Mouse (Mus musculus) limb, embryonic 13.5 days (tissue): ENCODE results near the gene Nek7. TPM values are rescaled to one million over a fixed set of nuclear protein-coding genes. Genes with fewer than 3 reads are reported as not detected.
A peak's percentile ranks its signal among the peaks of the same experiment; 100 is the strongest.

Experiments used
- ATAC-seq: fragments of 200-750 bp; cut with Nextera tagmentation; 2 replicates; pipeline ENCODE4 v1.8.0; 2017; ENCODE audit warnings: low read depth, moderate number of reproducible peaks, moderate TSS enrichment; ENCODE audit not compliant: low FRiP score
- H3K27ac ChIP-seq: fragments of 300-500 bp; sonication (generic); 2 replicates; pipeline ENCODE4 v1.5.1; 2015; ENCODE audit warnings: inconsistent platforms, mild to moderate bottlenecking, moderate library complexity
- H3K27me3 ChIP-seq: fragments of 300-500 bp; sonication (generic); 2 replicates; pipeline ENCODE4 v1.6.1; 2015; ENCODE audit warnings: mild to moderate bottlenecking, inconsistent platforms
- H3K36me3 ChIP-seq: fragments of 300-500 bp; sonication (generic); 2 replicates; pipeline ENCODE4 v1.6.1; 2015; ENCODE audit warnings: inconsistent platforms, mild to moderate bottlenecking, moderate library complexity
- H3K4me1 ChIP-seq: fragments of 300-500 bp; sonication (generic); 2 replicates; pipeline ENCODE4 v1.6.1; 2015; ENCODE audit warnings: inconsistent platforms
- H3K4me2 ChIP-seq: fragments of 300-500 bp; sonication (generic); replicated peaks from 2 replicates; pipeline ENCODE4 v1.6.1; 2015; ENCODE audit warnings: inconsistent platforms, mild to moderate bottlenecking, moderate library complexity
- H3K4me3 ChIP-seq: fragments of 300-500 bp; sonication (generic); 2 replicates; pipeline ENCODE4 v1.5.1; 2015; ENCODE audit warnings: moderate library complexity, mild to moderate bottlenecking, inconsistent platforms
- H3K9ac ChIP-seq: fragments of 300-500 bp; sonication (generic); 2 replicates; pipeline ENCODE4 v1.6.1; 2015; ENCODE audit warnings: mild to moderate bottlenecking, inconsistent platforms
- H3K9me3 ChIP-seq: fragments of 300-500 bp; sonication (generic); 2 replicates; pipeline ENCODE4 v1.6.1; 2016; ENCODE audit warnings: inconsistent platforms
- WGBS: fragments of 180-500 bp; shearing (Covaris S2); methylation state at CpG from one replicate; pipeline ENCODE4 v1.1.7; 2015; 5-methylcytosine and 5-hydroxymethylcytosine counted together
- polyA plus RNA-seq: library from polyadenylated mRNA; unstranded; fragments of >200 nt; fragmentation: Nextera tagmentation; extraction: Ambion mirVana; gene quantifications from 2 replicates; pipeline ENCODE4 v1.2.1, GENCODE M21; 2015

Gene Nek7
- polyA plus RNA-seq, 1 experiment from 2014 or later = 37.0 TPM

DNA sequence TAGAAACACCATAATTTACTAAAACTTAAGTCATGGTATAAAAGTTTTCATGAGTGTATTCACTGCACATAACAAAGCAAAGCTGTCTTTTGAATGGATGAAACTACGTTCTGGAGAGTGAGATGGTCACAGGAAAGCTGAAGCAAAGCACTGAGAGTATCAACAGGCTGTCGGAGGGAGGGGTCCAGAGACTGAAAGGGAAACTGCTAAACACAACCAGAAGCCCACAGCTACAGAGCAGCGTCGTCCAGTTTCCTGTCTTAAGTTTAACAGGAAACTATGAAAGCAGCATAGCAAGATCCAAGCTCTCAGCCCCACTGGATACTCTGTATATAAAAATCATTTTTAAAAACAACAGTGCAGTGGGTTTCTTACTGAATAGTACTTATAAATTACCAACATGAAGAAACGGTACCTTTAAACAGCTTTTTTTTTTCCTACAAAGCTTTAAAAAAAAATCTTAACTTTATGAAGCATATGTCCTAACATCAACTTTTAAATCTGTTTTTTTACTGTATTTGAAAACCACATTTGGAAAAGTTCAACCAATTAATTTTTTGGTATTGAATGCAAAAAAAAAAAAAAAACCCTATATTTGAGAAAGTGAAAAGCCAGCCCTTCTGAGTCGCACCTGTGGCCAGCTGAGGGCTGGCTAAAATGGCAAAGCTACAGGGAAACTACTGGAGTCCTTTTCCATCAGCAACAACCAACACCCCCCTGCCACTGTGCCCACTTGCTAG, 102.4 kb downstream of the Nek7 start:
- Histone ChIP-seq H3K4me1 (peaks cover 21% of the 10 kb centered on the region), H3K4me3 (no peak overlapping the region), H3K4me2 (peak overlapping the region; percentile 15; the same call in 1 of the 2 replicates), H3K9me3 (no peaks in the 10 kb centered on the region), H3K9ac (no peak overlapping the region), H3K36me3 (no peaks in the 10 kb centered on the region), H3K27me3 (no peaks in the 10 kb centered on the region), H3K27ac (no peak overlapping the region)
- no peak; the same call in 1 of the 2 replicates for ATAC-seq
- WGBS = 25% methylated on average over 6 of the region's 6 CpGs

DNA sequence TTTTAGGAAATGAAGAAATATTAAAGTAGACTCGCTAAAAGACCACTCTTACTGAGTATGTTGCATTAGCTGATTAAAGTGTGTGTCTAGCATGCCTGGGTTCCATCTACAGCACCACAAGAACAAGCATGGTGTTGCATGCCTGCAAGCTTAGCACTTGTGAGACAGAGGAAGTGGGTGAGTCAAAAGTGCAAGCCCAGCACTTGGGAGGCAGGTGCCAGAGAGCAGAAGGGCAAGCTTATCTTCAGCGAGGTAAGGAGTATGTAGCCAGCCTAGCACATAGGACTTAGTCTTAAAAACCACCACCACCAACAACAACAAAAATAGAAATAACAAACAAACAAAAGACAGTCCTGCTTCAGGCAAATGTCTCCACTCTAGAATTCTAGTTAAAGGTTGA, 103.0 kb downstream of the Nek7 start:
- 59% methylated on average over 2 of the region's 2 CpGs for WGBS
- H3K4me2 ChIP-seq = peak overlapping the region; percentile 15; the same call in 1 of the 2 replicates
- H3K4me3 ChIP-seq = no peak overlapping the region
- no peak for ATAC-seq
- no peak overlapping the region for H3K9ac ChIP-seq
- H3K27ac ChIP-seq = no peak overlapping the region
- no peaks in the 10 kb centered on the region for H3K27me3 ChIP-seq
- no peaks in the 10 kb centered on the region for H3K36me3 ChIP-seq
- peaks cover 21% of the 10 kb centered on the region for H3K4me1 ChIP-seq
- H3K9me3 ChIP-seq = no peaks in the 10 kb centered on the region

DNA sequence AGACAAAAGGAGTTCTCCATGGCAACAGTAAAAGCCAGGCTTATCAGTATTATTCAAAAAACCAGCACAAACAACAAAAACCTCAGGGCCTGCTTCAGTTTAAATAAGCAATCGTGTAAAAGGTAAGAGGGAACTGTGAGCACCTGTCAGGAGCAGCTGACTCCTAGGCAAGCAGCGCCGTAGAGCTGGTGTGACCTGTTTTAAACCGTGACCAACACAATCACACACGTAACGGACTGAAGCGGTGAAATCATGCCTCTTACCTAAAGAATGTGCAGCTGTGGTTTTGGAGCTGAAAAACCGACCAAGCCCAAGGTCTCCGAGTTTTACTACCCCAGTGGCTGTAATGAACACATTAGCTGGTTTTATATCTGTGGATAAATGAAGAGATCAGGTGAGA, 104.6 kb downstream of the Nek7 start:
- Histone ChIP-seq H3K4me2 (no peak overlapping the region), H3K27ac (no peak overlapping the region), H3K36me3 (no peaks in the 10 kb centered on the region), H3K4me1 (peaks cover 25% of the 10 kb centered on the region), H3K4me3 (no peak overlapping the region), H3K27me3 (no peaks in the 10 kb centered on the region), H3K9ac (no peak overlapping the region), H3K9me3 (no peaks in the 10 kb centered on the region)
- ATAC-seq = 0 out of 2 replicates have a peak, but pooled peaks have one; percentile 35
- WGBS = 42% methylated on average over 9 of the region's 9 CpGs

DNA sequence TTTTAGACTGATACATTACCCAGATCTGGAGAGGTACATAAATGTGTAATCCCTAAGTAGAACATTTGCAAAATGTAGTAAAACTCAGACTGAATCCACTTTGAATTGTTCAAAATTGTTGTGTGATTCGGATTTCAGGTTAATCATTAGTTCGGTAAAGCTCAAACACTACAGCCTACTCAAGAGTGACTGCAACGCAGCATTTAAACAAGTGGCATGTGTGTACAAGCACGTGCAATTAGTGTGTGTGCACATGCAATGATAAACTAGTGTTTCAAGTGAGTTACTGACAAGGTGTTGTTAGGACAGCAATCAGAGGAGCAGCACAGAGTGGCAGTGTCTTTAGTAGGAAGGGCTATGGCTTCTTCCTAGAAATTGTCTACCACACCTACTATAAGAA, 106.0 kb downstream of the Nek7 start:
- H3K27me3 ChIP-seq = no peaks in the 10 kb centered on the region
- no peaks in the 10 kb centered on the region for H3K9me3 ChIP-seq
- 69% methylated on average over 4 of the region's 4 CpGs for WGBS
- no peak for ATAC-seq
- H3K27ac ChIP-seq = no peak overlapping the region
- H3K4me1 ChIP-seq = peaks cover 22% of the 10 kb centered on the region
- H3K9ac ChIP-seq = no peak overlapping the region
- no peaks in the 10 kb centered on the region for H3K36me3 ChIP-seq
- H3K4me3 ChIP-seq = no peak overlapping the region
- H3K4me2 ChIP-seq = no peak overlapping the region

DNA sequence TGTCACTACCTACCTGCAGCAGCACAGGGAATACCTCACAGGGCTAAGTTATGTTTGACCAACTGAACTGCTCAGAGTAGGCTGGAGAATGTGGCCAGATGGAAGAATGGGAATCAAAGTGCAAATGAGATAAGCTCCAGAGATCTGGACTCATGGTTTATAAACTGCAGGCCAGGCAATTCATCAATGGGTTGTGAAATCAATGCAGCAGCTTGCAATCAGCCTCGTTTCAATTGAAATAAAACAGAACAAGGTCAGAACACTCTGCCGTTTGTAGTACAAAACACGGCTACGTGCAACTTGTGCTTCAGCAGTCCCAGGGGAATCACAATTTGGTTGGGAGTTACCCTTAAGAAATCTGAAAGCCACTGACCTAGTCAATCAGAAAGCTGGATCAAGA, 109.4 kb downstream of the Nek7 start:
- no peaks in the 10 kb centered on the region for H3K36me3 ChIP-seq
- H3K9ac ChIP-seq = no peak overlapping the region
- no peak overlapping the region for H3K27ac ChIP-seq
- no peaks in the 10 kb centered on the region for H3K27me3 ChIP-seq
- H3K9me3 ChIP-seq = no peaks in the 10 kb centered on the region
- H3K4me2 ChIP-seq = no peak overlapping the region
- ATAC-seq = no peak
- H3K4me3 ChIP-seq = no peak overlapping the region
- H3K4me1 ChIP-seq = peaks cover 22% of the 10 kb centered on the region
- WGBS = 45% methylated on average over 4 of the region's 4 CpGs

DNA sequence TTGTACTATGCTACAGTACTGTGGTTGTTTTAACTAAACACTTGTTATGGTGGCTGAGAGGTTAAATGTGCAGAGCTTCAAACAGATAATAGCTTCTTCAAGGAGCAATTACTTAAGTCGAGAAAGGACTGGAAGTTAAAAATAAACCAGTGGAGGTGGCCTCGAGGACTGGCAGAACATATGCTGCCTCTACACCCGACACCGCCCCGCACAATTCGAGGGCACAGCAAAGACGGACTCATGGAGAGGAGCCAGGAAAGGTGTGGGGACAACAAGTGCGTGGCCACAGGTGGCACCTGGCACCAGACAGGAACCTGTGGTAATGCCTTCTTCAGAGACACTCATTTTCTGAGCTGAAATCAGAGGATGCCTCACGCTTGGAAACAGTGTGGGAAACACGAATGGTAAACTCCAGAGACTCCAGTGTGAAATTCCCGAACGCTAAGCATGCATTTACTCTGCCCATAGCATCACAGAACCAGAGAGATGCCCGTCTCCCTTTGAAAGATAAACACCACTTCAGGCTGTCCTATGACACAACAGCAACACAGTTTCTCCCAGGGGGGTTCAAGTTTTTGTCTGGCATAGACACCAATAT, 112.4 kb downstream of the Nek7 start:
- ATAC-seq = no peak
- no peaks in the 10 kb centered on the region for H3K27me3 ChIP-seq
- 68% methylated on average over 13 of the region's 13 CpGs for WGBS
- no peak overlapping the region for H3K9ac ChIP-seq
- no peaks in the 10 kb centered on the region for H3K9me3 ChIP-seq
- H3K4me3 ChIP-seq = no peak overlapping the region
- peaks cover 34% of the 10 kb centered on the region for H3K4me1 ChIP-seq
- H3K27ac ChIP-seq = no peak overlapping the region
- no peak overlapping the region for H3K4me2 ChIP-seq
- no peaks in the 10 kb centered on the region for H3K36me3 ChIP-seq

DNA sequence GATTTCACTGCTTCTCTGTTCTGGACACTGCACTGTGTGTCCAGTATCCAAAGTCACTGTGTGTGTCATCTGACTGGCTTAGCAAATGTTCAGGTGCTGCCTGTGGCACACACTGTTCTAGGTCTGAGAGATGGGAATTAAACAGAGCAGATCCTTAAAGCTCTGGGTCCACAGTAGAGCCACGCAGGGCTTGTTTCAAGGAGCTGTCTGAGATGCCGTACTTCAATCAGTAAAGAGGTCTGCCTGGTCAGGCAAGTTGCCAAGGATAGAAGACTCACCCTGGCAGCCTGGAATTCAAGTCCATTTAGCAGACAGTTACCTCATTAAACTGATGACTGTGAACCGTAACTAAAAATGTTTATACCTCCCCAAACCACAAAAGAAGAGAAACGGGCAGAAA, 112.9 kb downstream of the Nek7 start:
- H3K27me3 ChIP-seq = no peaks in the 10 kb centered on the region
- no peak overlapping the region for H3K27ac ChIP-seq
- no peak overlapping the region for H3K4me3 ChIP-seq
- WGBS = 22% methylated on average over 4 of the region's 4 CpGs
- peaks cover 34% of the 10 kb centered on the region for H3K4me1 ChIP-seq
- ATAC-seq = no peak
- no peaks in the 10 kb centered on the region for H3K36me3 ChIP-seq
- no peak overlapping the region for H3K9ac ChIP-seq
- no peak overlapping the region for H3K4me2 ChIP-seq
- no peaks in the 10 kb centered on the region for H3K9me3 ChIP-seq

DNA sequence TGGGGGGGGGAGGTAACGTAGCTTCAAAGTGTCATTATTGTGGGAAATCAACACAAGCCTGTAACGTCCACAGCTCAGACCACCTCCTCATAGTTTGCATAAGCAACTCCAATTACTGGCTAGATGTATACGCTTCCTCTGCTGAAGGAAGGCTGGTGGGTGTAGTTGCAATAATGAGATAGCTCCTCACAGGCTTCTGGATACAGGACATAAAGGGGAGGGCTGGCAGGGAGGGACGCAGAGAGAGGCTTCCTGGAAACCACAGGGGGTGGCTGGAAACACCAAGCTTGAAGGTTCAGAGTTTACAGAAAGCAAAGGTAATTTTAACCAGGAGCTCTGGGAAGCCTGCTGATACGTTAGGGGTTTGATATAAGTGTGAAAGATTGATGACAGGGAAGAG, 115.7 kb downstream of the Nek7 start:
- Histone ChIP-seq H3K9me3 (no peaks in the 10 kb centered on the region), H3K27me3 (no peaks in the 10 kb centered on the region), H3K36me3 (no peaks in the 10 kb centered on the region), H3K9ac (no peak overlapping the region), H3K4me1 (peaks cover 26% of the 10 kb centered on the region), H3K4me3 (no peak overlapping the region), H3K27ac (no peak overlapping the region), H3K4me2 (no peak overlapping the region)
- 25% methylated on average over 5 of the region's 5 CpGs for WGBS
- no peak for ATAC-seq

DNA sequence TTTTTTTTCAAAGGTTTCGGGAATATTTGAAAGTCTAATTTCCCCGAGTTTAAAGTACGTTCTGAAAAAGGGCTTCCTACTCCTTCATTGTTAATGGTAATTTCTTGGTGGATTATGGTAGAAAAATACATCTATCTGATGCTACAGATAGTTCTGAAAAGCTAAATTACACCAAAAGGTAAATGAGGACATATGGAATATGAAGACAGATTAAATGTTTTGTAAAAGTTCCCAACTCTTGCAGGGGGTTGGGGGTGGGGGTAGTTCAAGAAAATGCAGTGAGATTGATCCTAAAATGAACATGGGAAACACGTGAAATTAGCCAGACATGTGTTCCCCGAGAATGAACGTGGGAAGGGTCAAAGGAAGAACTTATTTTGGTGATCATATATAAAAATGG, 119.2 kb downstream of the Nek7 start:
- Histone ChIP-seq H3K36me3 (no peaks in the 10 kb centered on the region), H3K4me3 (no peak overlapping the region), H3K4me1 (peaks cover 12% of the 10 kb centered on the region), H3K4me2 (no peak overlapping the region), H3K27me3 (no peaks in the 10 kb centered on the region), H3K9ac (no peak overlapping the region), H3K27ac (no peak overlapping the region), H3K9me3 (no peaks in the 10 kb centered on the region)
- WGBS = 62% methylated on average over 6 of the region's 6 CpGs
- no peak for ATAC-seq

DNA sequence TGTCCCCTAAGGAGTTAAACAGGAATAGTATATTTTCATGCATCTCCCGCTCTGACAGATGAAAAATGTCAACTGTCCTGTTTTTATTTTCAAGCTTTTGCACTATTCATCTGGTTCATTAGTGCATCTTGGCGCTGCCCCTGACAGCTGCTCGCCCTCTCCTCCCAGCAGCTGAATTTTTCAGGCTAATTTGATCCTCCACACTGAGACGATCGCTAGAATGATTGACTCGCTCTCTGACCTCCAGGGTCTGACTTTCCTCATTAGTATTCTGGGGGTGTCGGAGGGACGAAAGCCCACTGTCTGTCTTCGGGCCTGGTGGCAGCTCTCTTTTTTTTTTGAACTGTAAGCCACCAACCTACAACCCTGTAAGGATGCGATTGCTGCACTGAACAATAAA, 119.8 kb downstream of the Nek7 start:
- WGBS = 21% methylated on average over 10 of the region's 10 CpGs
- ATAC-seq = no peak
- no peak overlapping the region for H3K4me2 ChIP-seq

DNA sequence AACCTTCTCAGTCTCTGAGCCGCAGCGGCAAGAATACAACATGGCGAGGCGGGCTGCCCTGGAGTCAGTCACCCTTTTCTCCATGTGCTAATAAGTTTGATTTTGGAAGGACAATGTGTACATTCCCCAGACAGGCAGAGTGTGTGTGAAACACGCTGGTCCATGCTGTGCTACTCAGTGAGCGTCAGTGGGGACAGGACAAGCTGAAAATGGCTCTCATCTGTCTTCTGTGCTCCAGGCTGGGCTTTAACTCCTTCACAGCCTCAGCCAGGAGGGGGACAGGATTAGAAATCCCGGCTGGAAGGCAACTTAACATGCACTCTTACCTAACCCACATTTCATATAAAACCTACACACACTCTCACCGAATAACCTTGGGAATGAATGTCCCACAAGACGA, 120.5 kb downstream of the Nek7 start:
- H3K4me1 ChIP-seq = peaks cover 6% of the 10 kb centered on the region
- H3K27ac ChIP-seq = no peak overlapping the region
- no peaks in the 10 kb centered on the region for H3K9me3 ChIP-seq
- 53% methylated on average over 9 of the region's 9 CpGs for WGBS
- no peak overlapping the region for H3K4me3 ChIP-seq
- peak; percentile 64; the same call in 1 of the 2 replicates for ATAC-seq
- H3K9ac ChIP-seq = no peak overlapping the region
- H3K4me2 ChIP-seq = no peak overlapping the region
- no peaks in the 10 kb centered on the region for H3K27me3 ChIP-seq
- no peaks in the 10 kb centered on the region for H3K36me3 ChIP-seq

More for the DNA sequence above, 119.8 kb downstream of the Nek7 start:
- Histone ChIP-seq H3K4me3 (no peak overlapping the region), H3K27ac (no peak overlapping the region), H3K27me3 (no peaks in the 10 kb centered on the region), H3K4me1 (peaks cover 12% of the 10 kb centered on the region), H3K36me3 (no peaks in the 10 kb centered on the region), H3K9me3 (no peaks in the 10 kb centered on the region), H3K9ac (no peak overlapping the region)

DNA sequence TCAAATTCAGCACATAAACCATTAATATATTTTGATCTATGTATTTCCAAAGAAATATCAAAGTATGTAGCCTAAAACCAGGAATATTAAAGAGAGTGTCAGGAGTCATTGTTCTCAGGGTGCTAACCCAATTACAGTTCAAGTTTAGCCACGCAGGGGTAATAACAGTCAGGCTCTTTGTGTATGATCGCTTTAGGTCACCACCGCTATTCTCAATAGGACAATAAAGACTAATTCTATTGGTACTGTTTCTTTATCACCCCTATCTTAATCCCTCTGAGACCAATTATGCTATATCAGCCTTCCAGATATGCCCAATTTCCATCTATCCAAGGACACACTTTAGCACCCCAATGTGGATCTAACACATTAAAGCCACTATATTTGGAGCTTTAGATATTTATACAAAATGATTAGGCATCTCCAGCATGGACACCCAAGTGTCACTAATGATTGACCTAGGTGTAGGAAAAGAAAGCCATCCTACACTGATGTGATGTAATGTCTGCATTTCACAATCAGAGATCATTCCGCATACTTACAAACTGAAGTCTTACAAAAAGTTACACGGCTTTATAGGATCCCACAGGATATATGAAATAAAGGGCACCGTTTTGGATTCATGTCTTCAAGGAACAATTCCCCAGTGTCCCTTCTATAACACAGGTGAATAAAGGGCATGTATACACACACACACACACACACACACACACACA, 128.4 kb downstream of the Nek7 start:
- no peaks in the 10 kb centered on the region for H3K27me3 ChIP-seq
- H3K9me3 ChIP-seq = no peaks in the 10 kb centered on the region
- H3K4me3 ChIP-seq = no peak overlapping the region
- no peak overlapping the region for H3K4me2 ChIP-seq
- no peak overlapping the region for H3K27ac ChIP-seq
- WGBS = 78% methylated on average over 6 of the region's 6 CpGs
- no peak overlapping the region for H3K9ac ChIP-seq
- ATAC-seq = no peak
- peaks cover 2% of the 10 kb centered on the region; the same call in 1 of the 2 replicates for H3K36me3 ChIP-seq
- H3K4me1 ChIP-seq = no peaks in the 10 kb centered on the region; the same call in 1 of the 2 replicates
